Mouse (Mus musculus) stomach, postnatal 0 days (tissue): Measurements from ENCODE around the gene Gm49368.

Experiments used
- CTCF ChIP-seq: IDR thresholded peaks from 2 replicates; pipeline ENCODE4 v1.5.1; 2016; ENCODE audit warnings: antibody characterized with exemption, low read depth, mild to moderate bottlenecking, moderate library complexity
- EP300 ChIP-seq: optimal IDR thresholded peaks from 2 replicates; pipeline ENCODE3; 2016; ENCODE audit warnings: antibody characterized with exemption

- TF ChIP-seq CTCF (no peak), EP300 (no peak)
Observed at GRCm38 (mm10) chr7:128164001-128164400, 101.5 kb downstream of the Gm49368 start.
